Mouse (Mus musculus) liver, postnatal 0 days (tissue): Measurements from ENCODE around the gene Camta1.

Experiments used
- CTCF ChIP-seq: sonication (generic); IDR thresholded peaks from 2 replicates; pipeline ENCODE4 v1.5.1; 2016; ENCODE audit warnings: antibody characterized with exemption, low read depth
- EP300 ChIP-seq: IDR thresholded peaks from 2 replicates; pipeline ENCODE4 v1.6.1; 2016; ENCODE audit warnings: antibody characterized with exemption, low read depth, mild to moderate bottlenecking

DNA sequence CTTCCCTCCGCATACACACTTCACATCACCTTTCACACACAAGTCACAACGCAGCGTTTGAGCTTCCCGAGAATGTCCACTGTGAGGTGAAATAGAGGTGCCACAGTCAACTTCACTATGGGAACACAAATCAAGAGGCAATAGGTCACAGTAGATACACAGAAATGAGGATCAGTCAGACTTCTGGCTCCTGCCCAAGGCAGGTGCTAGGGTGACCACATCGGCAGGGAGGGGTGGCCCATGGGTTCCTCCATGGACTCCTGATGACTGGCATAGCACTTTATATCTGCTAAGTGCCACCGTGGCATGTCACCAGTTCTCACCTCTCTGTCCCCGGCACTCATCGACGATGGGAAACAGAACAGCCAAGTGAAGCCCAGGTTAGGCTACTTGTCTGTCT, 863.0 kb downstream of the Camta1 start:
- TF ChIP-seq CTCF (no peak), EP300 (no peak)
